Mouse (Mus musculus) heart, embryonic 12.5 days (tissue): ENCODE data around the gene Sec61a2. TPM values are rescaled to one million over a fixed set of nuclear protein-coding genes. Genes with fewer than 3 reads are reported as not detected.
A peak's percentile ranks its signal among the peaks of the same experiment; 100 is the strongest.

ENCODE experiments used
- ATAC-seq: fragments of 200-750 bp; cut with Nextera tagmentation; 2 replicates; pipeline ENCODE4 v1.8.0; 2017; ENCODE audit warnings: moderate TSS enrichment, moderate library complexity; ENCODE audit not compliant: insufficient number of reproducible peaks, low FRiP score
- H3K27ac ChIP-seq: fragments of 300-500 bp; sonication (generic); 2 replicates; pipeline ENCODE4 v1.5.1; 2016; ENCODE audit warnings: mild to moderate bottlenecking, moderate library complexity; ENCODE audit not compliant: poor library complexity, severe bottlenecking
- H3K27me3 ChIP-seq: fragments of 300-500 bp; sonication (generic); replicated peaks from 2 replicates; pipeline ENCODE4 v1.6.1; 2016; ENCODE audit warnings: mild to moderate bottlenecking, moderate library complexity
- H3K36me3 ChIP-seq: fragments of 300-500 bp; sonication (generic); 2 replicates; pipeline ENCODE4 v1.6.1; 2016; ENCODE audit warnings: mild to moderate bottlenecking, moderate library complexity
- H3K4me1 ChIP-seq: fragments of 300-500 bp; sonication (generic); replicated peaks from 2 replicates; pipeline ENCODE4 v1.6.1; 2016; ENCODE audit warnings: mild to moderate bottlenecking
- H3K4me2 ChIP-seq: fragments of 300-500 bp; sonication (generic); 2 replicates; pipeline ENCODE4 v1.6.1; 2016; ENCODE audit warnings: mild to moderate bottlenecking, moderate library complexity
- H3K4me3 ChIP-seq: fragments of 300-500 bp; sonication (generic); 2 replicates; pipeline ENCODE4 v1.5.1; 2016; ENCODE audit warnings: mild to moderate bottlenecking
- H3K9ac ChIP-seq: fragments of 300-500 bp; sonication (generic); 2 replicates; pipeline ENCODE4 v1.6.1; 2016; ENCODE audit warnings: mild to moderate bottlenecking, moderate library complexity
- H3K9me3 ChIP-seq: fragments of 300-500 bp; sonication (generic); replicated peaks from 2 replicates; pipeline ENCODE4 v1.6.1; 2016; ENCODE audit warnings: mild to moderate bottlenecking, moderate library complexity
- WGBS: fragments of 180-500 bp; shearing (Covaris S2); methylation state at CpG from one replicate; pipeline ENCODE4 v1.1.7; 2016; 5-methylcytosine and 5-hydroxymethylcytosine counted together
- polyA plus RNA-seq: library from polyadenylated mRNA; unstranded; fragments of >200 nt; fragmentation: Nextera tagmentation; extraction: Ambion mirVana; gene quantifications from 2 replicates; pipeline ENCODE4 v1.2.1, GENCODE M21; 2016

Sec61a2 gene
- polyA plus RNA-seq, 1 experiment from 2014 or later = 54.9 TPM

DNA sequence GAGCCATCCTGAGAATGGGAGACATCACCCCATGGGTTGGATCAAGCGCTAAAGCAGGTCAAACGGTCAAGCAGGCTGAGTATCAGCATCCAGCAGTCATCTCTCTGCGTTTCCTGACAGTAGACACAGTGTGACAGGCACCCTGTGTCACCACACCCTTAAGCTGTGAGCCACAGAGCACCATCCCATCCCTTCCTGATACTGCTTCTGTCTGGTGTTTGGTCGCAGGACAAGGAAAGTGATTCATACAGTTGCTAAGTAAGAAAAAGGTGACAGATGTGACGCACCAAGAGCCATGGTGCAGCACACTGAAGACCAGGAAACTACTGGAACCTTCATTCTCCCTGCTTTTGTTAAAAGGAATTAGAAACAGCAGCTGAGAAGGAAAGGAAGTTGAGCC is 6.4 kb downstream of the Sec61a2 start:
- WGBS = 68% methylated on average over 5 of the region's 5 CpGs
- Histone ChIP-seq H3K4me2 (no peak overlapping the region), H3K9ac (no peak overlapping the region), H3K27me3 (no peaks in the 10 kb centered on the region), H3K36me3 (peaks cover 54% of the 10 kb centered on the region), H3K4me3 (no peak overlapping the region), H3K4me1 (no peaks in the 10 kb centered on the region), H3K27ac (no peak overlapping the region), H3K9me3 (no peaks in the 10 kb centered on the region)
- ATAC-seq = no peak

DNA sequence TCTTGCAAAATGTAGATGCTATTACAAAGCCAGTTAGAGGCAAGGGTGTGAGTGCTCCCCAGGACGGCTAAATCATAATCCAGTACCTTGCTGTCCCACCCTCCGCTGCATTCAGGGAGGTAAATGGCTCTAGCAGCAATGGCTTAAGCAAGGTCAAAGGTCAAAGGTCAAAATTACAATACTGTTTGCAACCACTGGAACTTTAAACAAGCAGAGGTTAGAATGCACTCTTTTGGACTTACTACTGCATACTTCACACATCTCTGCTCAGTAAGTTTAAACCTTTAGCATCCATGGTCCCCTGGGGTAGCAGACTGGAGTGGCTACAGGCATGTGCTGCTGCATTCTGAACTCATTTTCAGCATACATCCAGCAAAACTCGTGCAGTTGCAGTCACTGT is 17.8 kb downstream of the Sec61a2 start:
- Histone ChIP-seq H3K9me3 (no peaks in the 10 kb centered on the region), H3K36me3 (peaks cover 65% of the 10 kb centered on the region), H3K4me2 (no peak overlapping the region), H3K4me3 (no peak overlapping the region), H3K4me1 (no peaks in the 10 kb centered on the region), H3K27me3 (no peaks in the 10 kb centered on the region), H3K9ac (no peak overlapping the region), H3K27ac (no peak overlapping the region)
- ATAC-seq = no peak
- WGBS = 82% methylated on average over 3 of the region's 3 CpGs

DNA sequence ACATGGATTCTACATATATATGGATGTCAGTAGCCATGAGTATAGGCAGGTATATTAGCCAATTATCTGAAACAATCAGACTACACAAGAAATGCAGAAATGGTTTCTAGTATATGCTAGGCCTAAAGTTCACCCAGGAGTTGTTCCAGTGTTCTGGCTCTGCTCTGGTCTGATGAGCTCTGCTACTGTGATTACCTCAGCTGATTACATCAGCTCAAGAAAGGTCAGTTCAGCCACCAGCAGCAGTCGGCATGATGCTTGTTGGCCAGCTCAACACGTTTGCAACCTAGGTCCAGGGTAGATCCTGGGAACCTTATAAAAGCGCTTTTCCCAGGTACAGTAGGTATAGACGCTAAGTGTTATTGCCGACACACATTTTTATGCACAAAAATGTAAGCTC is 25.5 kb downstream of the Sec61a2 start:
- Histone ChIP-seq H3K36me3 (peaks cover 71% of the 10 kb centered on the region), H3K27me3 (no peaks in the 10 kb centered on the region), H3K9me3 (no peaks in the 10 kb centered on the region), H3K4me2 (no peak overlapping the region), H3K9ac (no peak overlapping the region), H3K27ac (no peak overlapping the region), H3K4me3 (no peak overlapping the region), H3K4me1 (no peaks in the 10 kb centered on the region)
- 90% methylated on average over 5 of the region's 5 CpGs for WGBS
- ATAC-seq = no peak

DNA sequence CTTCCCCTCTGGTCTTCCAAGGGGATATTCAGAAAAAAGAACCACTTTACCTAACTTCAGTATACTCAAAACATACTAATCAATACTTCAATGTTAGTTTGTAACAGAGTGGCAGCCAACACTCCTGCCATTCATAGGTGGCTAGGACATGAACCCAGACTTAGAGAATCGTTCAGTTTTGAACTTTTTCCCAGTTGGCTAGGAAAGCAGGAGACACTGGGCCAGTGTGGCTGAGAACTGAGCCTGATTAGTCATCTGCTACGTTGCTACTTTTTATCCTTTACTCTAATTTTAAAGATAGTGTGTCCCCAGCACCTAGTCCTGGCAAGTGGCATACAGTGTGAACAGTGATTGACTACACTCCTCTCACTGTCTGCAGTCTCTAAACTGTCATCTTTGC is 27.6 kb downstream of the Sec61a2 start:
- Histone ChIP-seq H3K36me3 (peaks cover 67% of the 10 kb centered on the region), H3K4me1 (no peaks in the 10 kb centered on the region), H3K9me3 (no peaks in the 10 kb centered on the region), H3K4me3 (no peak overlapping the region), H3K27ac (no peak overlapping the region), H3K4me2 (no peak overlapping the region), H3K27me3 (no peaks in the 10 kb centered on the region), H3K9ac (no peak overlapping the region)
- whole genome bisulfite sequencing = 83% methylated on average over 2 of the region's 2 CpGs
- ATAC-seq = no peak

DNA sequence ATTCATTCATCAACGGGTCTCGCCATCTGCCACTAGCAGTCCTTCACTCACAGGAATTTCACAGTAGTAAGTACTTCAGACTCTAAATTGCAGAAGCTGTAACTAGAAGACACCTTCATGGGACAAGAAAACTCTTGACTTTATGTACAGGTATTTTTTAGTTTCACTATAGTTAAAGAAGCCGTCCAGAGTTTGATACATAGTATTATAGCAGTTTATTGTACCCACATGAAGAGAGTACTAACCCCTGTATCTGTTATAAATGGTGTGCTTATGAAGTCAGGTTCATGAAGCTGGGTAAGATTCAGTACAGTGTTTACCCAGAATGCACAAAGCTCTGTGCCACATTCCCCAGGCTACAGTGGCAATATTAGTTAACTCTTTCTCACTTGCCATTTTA is 32.4 kb downstream of the Sec61a2 start, which contains the start of gene Gm13199:
Gene Gm13199, minus strand, starts transcription at position 101 of the 400 bp plus-strand sequence.
- WGBS = 93% methylated on average over 3 of the region's 3 CpGs

DNA sequence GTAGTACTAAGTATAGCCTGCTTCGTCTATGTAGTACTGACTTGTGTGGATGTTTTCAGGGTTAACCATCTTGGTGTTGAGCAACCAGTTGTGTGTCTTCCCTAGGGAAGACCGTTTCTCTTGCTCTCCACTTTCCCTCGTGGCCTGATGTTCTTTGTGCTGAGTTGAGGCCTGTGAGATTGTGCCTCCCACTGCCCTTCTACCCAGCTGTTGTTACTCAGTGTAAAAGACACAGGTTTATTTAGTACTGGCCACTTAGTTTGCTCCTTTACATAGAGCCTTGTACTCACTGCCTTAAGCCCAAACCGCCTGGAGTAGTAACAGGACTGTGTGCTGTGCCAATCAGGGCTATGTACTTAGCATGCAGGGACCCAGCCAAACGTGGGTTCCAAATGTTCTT is 43.4 kb downstream of the Sec61a2 start:
- Histone ChIP-seq H3K4me1 (peaks cover 1% of the 10 kb centered on the region; the same call in 1 of the 2 replicates), H3K9ac (no peak overlapping the region), H3K4me2 (no peak overlapping the region), H3K36me3 (peaks cover 35% of the 10 kb centered on the region), H3K4me3 (no peak overlapping the region), H3K27ac (no peak overlapping the region), H3K9me3 (no peaks in the 10 kb centered on the region), H3K27me3 (no peaks in the 10 kb centered on the region)
- WGBS = 85% methylated on average over 5 of the region's 5 CpGs
- ATAC-seq = no peak

More for the DNA sequence above, 32.4 kb downstream of the Sec61a2 start, which contains the start of gene Gm13199:
- peaks cover 72% of the 10 kb centered on the region for H3K36me3 ChIP-seq
- no peak within 1 kb of the TSS for H3K27ac ChIP-seq
- no peak within 1 kb of the TSS for H3K9ac ChIP-seq
- no peak for ATAC-seq
- no peaks in the 10 kb centered on the region for H3K27me3 ChIP-seq
- H3K4me2 ChIP-seq = no peak within 1 kb of the TSS
- H3K9me3 ChIP-seq = no peaks in the 10 kb centered on the region
- no peak within 1 kb of the TSS for H3K4me3 ChIP-seq
- no peaks in the 10 kb centered on the region for H3K4me1 ChIP-seq

DNA sequence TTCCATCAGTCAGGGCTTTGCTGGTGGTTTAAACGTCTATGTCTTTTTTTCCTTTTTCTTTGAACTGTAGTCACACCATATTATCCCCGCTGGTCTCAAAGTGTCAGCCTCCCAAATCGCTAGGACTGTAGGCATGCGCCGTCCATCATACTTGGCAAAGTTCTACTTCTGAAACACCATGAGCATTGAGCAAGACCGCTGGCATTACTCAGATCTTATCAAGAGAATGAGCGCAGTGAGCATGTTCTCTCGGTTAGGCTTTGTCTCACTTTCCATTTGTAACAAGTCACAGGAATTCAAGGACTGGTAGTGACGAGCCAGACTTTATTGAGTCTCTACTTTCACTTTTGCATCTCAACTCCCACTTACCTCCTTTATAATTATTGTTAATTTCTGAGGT is 44.1 kb downstream of the Sec61a2 start:
- Histone ChIP-seq H3K36me3 (peaks cover 31% of the 10 kb centered on the region), H3K4me1 (peaks cover 9% of the 10 kb centered on the region), H3K4me2 (no peak overlapping the region), H3K27me3 (no peaks in the 10 kb centered on the region), H3K9ac (no peak overlapping the region), H3K27ac (no peak overlapping the region), H3K4me3 (no peak overlapping the region), H3K9me3 (no peaks in the 10 kb centered on the region)
- 88% methylated on average over 9 of the region's 9 CpGs for WGBS
- no peak for ATAC-seq

DNA sequence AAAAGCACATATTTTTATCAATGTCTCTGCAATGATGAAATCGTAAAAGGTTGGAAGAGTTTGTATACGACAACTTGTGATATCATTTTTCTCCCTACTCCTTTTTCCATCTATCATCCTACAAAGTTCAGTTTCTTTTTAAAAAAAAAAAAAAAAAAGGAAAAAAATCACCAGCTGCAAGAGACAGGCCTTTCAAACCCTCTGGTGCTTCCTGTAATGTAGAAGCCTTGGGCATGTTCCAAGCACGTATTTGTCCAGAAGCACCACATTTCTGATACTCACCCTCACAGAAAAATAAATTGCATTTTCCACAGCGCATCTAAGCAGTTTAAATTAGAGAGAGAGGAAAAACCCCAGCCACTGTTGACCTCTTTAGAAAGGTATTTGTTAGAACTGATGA is 49.4 kb downstream of the Sec61a2 start:
- H3K27ac ChIP-seq = no peak overlapping the region
- WGBS = 25% methylated on average over 4 of the region's 4 CpGs
- no peak overlapping the region for H3K9ac ChIP-seq

DNA sequence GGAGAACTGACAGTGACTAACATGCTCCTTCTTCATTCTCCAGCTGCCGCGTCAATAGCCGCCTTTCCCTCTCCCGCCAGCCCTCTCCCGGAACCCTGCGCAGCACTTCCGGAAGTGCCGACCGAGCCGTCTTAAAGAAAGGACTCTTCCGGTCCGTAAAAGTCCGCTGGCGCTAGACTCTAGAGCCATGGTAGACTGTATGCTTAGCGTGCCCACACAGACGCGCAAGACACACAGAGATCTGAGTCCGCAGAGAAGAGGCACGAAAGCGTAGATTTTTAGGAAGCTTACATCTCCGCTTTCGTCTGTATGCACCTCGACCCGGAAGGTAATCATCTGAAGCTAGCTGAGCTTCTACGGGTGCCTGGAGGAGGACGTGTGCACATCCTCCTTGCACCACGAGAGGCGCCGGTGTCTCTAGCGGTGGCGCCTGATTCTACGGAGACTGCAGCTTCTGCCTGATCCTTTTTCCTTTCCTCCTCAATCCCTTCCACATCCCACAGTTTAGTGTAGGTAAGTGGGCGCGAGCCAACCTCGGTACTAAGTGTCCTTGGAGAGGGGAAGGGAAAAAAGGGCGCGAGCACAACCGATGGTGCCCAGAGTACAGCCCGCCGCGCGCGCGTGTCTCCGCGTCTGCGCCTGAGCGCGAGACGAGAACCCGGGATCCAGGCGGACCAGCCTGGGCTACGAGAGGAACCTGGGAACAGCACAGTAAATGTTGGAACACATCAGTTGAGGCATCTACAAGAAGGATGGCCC is 50.2 kb downstream of the Sec61a2 start, which contains the start of the genes Nudt5 and Cdc123:
Gene Nudt5, plus strand, starts transcription at position 147 of the 759 bp plus-strand sequence.
Gene Cdc123, minus strand, starts transcription at position 292 of the 759 bp plus-strand sequence.
- ATAC-seq = peak; percentile 94
- under 1% methylated on average over 53 of the region's 53 CpGs for whole genome bisulfite sequencing

More for the DNA sequence above, 49.4 kb downstream of the Sec61a2 start:
- H3K4me1 ChIP-seq = peaks cover 14% of the 10 kb centered on the region
- peak overlapping the region; percentile 82 for H3K4me3 ChIP-seq
- no peaks in the 10 kb centered on the region for H3K27me3 ChIP-seq
- peak overlapping the region; percentile 67 for H3K4me2 ChIP-seq
- no peaks in the 10 kb centered on the region for H3K9me3 ChIP-seq
- peaks cover 28% of the 10 kb centered on the region for H3K36me3 ChIP-seq
- no peak for ATAC-seq

DNA sequence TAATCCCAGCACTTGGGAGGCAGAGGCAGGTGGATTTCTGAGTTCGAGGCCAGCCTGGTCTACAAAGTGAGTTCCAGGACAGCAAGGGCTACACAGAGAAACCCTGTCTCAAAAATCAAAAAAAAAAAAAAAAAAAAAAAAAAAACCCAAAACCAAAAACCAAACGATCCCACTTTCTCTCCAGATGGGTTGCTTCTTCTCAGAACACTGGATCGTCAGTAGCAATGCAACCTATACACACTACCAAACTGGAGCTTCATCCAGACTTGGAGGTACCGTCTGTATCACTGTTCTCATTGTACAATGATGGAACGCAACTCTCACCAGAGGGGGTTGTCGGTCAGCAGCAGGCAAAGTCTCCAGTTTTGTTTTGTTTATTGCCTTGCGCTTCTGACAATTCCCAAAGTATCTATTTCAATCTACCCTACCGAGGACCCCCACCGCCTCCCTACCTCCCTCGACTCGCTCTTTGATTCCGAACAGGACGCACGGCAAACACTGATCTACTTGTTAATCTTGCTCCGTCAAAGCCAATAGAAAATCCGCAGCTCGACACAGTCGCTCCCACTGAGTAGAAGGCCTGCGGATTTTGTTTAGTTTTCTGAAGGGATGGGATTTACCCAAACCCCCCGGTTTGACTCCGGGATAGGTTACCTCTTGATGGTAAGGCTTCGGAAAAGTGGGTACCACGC is 50.9 kb downstream of the Sec61a2 start:
- H3K27me3 ChIP-seq = no peaks in the 10 kb centered on the region

More for the DNA sequence above, 50.2 kb downstream of the Sec61a2 start, which contains the start of the genes Nudt5 and Cdc123:
- H3K4me2 ChIP-seq = peak within 1 kb of the TSS; percentile 67
- H3K27me3 ChIP-seq = no peaks in the 10 kb centered on the region
- peak within 1 kb of the TSS; percentile 75 for H3K9ac ChIP-seq
- peaks cover 14% of the 10 kb centered on the region for H3K4me1 ChIP-seq
- peak within 1 kb of the TSS; percentile 74 for H3K27ac ChIP-seq
- H3K36me3 ChIP-seq = peaks cover 33% of the 10 kb centered on the region
- H3K9me3 ChIP-seq = no peaks in the 10 kb centered on the region
- H3K4me3 ChIP-seq = peak within 1 kb of the TSS; percentile 82

DNA sequence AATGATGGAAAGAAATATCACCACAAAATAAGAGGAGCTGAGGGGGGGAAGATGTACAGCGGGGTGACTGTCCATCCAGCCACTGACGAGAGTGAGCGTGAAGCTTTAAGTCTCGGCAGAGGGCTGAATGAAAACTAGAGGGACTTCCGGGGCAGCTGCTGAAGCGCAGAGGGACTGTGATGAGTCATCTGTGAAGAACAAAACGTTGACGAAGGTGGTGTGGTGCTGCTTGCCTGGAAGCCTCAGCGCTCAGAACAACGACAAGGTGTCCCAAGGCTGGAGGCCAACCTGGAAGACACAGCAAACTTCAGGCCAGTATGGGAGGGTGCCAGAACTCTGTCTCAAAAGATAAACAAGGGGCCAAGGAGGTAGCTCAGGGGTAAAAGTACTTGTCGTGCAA is 54.4 kb downstream of the Sec61a2 start:
- H3K36me3 ChIP-seq = peaks cover 59% of the 10 kb centered on the region
- WGBS = 92% methylated on average over 11 of the region's 11 CpGs
- no peak overlapping the region for H3K27ac ChIP-seq
- H3K4me1 ChIP-seq = 0 out of 2 replicates have a peak, but pooled peaks cover 2% of the 10 kb centered on the region
- no peak overlapping the region for H3K9ac ChIP-seq
- H3K4me3 ChIP-seq = no peak overlapping the region
- H3K27me3 ChIP-seq = no peaks in the 10 kb centered on the region
- H3K9me3 ChIP-seq = 0 out of 2 replicates have a peak, but pooled peaks cover 4% of the 10 kb centered on the region
- H3K4me2 ChIP-seq = no peak overlapping the region
- ATAC-seq = no peak

More for the DNA sequence above, 50.9 kb downstream of the Sec61a2 start:
- H3K9ac ChIP-seq = peak overlapping the region; percentile 75
- H3K4me3 ChIP-seq = peak overlapping the region; percentile 82
- no peaks in the 10 kb centered on the region for H3K9me3 ChIP-seq
- WGBS = 3% methylated on average over 23 of the region's 23 CpGs
- H3K4me2 ChIP-seq = peak overlapping the region; percentile 67
- peak; percentile 41; the same call in 1 of the 2 replicates for ATAC-seq
- H3K27ac ChIP-seq = peak overlapping the region; percentile 74
- peaks cover 40% of the 10 kb centered on the region for H3K36me3 ChIP-seq
- peaks cover 14% of the 10 kb centered on the region for H3K4me1 ChIP-seq
